ENCODE assay signal across 12 mouse cellular contexts in genomic region chr12:80939165-80939564, GRCm38 (mm10). TPM values are rescaled to one million over a fixed set of nuclear protein-coding genes. Genes with fewer than 3 reads are reported as not detected.
A peak's percentile ranks its signal among the peaks of the same experiment; 100 is the strongest.
DNase-seq lines count a peak whose midpoint lies in the region; ATAC-seq and TF ChIP-seq lines count a peak whose summit lies in the region.
"Had no signal": no experiment of that assay in that cellular context is flagged by ENCODE, and none has a peak within 500 bp of the region (broad histone marks: within the 10 kb centered on the region; RNA-seq: fewer than 3 reads in every experiment).

No protein-coding gene starts in this region.

- CTCF ChIA-PET in Patski (lab: Charles Lee): no interaction called here

- TF ChIP-seq CTCF in kidney, postnatal 0 days (IDR thresholded peaks at IDR 0.05; ENCODE audit: low read depth): no peak
- no peak for TF ChIP-seq CTCF in Patski (IDR thresholded peaks at IDR 0.05)
- TF ChIP-seq CTCF in liver, postnatal 0 days (IDR thresholded peaks at IDR 0.05; ENCODE audit: low read depth): no peak

- H3K9ac ChIP-seq in kidney, postnatal 0 days (ENCODE audit: low read depth, low read length): no peak overlapping the region
- H3K9ac ChIP-seq in liver, postnatal 0 days (replicated peaks): peak overlapping the region; percentile 39; the same call in 1 of the 2 replicates
- H3K9ac ChIP-seq: neural tube, embryonic 13.5 days had no signal

- no peak overlapping the region for H3K4me2 ChIP-seq in kidney, postnatal 0 days (ENCODE audit: low read length)
- H3K4me2 ChIP-seq in liver, postnatal 0 days (ENCODE audit: low read depth, low read length): peak overlapping the region; percentile 15; the same call in 1 of the 2 replicates
- H3K4me2 ChIP-seq: neural tube, embryonic 13.5 days had no signal

- H3K36me3 ChIP-seq in kidney, postnatal 0 days (ENCODE audit: insufficient read depth, low read length): no peaks in the 10 kb centered on the region
- H3K36me3 ChIP-seq in liver, postnatal 0 days (replicated peaks; ENCODE audit: insufficient read depth, low read length): no peaks in the 10 kb centered on the region
- H3K36me3 ChIP-seq: midbrain, embryonic 10.5 days; neural tube, embryonic 13.5 days had no signal

- DNase-seq in kidney, postnatal 0 days (ENCODE audit: low spot score): no peak
- DNase-seq in kidney, postnatal 10 days: no peak
- DNase-seq in Patski (ENCODE audit: low read depth, low spot score): no peak
- DNase-seq in liver, postnatal 0 days: no peak
- no peak for DNase-seq in layer of hippocampus, postnatal 25 days (ENCODE audit: extremely low spot score in 1 of 2, low spot score in 1 of 2)
- DNase-seq in spleen, adult 12 weeks (ENCODE audit: low spot score): no peak
- DNase-seq: cerebellum, adult 9-11 months had no signal

- no peaks in the 10 kb centered on the region for H3K9me3 ChIP-seq in kidney, postnatal 0 days (replicated peaks; ENCODE audit: low read length)
- H3K9me3 ChIP-seq in liver, postnatal 0 days (ENCODE audit: low read length): no peaks in the 10 kb centered on the region
- H3K9me3 ChIP-seq: G1E; midbrain, embryonic 10.5 days; neural tube, embryonic 13.5 days had no signal

- H3K27me3 ChIP-seq in kidney, postnatal 0 days (ENCODE audit: insufficient read depth, low read length): no peaks in the 10 kb centered on the region
- H3K27me3 ChIP-seq in Patski: no peaks in the 10 kb centered on the region
- H3K27me3 ChIP-seq in liver, postnatal 0 days (ENCODE audit: insufficient read depth, low read length): no peaks in the 10 kb centered on the region
- H3K27me3 ChIP-seq: neural tube, embryonic 13.5 days had no signal

- in situ Hi-C loops in Patski (cut with MboI; ENCODE audit: low pct_unique_long_range_greater_than_20kb): no loop called here

- H3K4me3 ChIP-seq in kidney, postnatal 0 days (replicated peaks; ENCODE audit: low read depth, low read length): no peak overlapping the region
- H3K4me3 ChIP-seq in brown adipose tissue, adult 24 weeks (ENCODE audit: insufficient read depth, low read depth, low read length): no peak overlapping the region
- H3K4me3 ChIP-seq in liver, postnatal 0 days (ENCODE audit: low read depth, low read length): no peak overlapping the region
- H3K4me3 ChIP-seq: midbrain, embryonic 10.5 days; neural tube, embryonic 13.5 days had no signal

- ATAC-seq in kidney, postnatal 0 days (replicated peaks; ENCODE audit: low FRiP score, low read depth): no peak
- peak; percentile 9 for ATAC-seq in Patski
- ATAC-seq in liver, postnatal 0 days: peak; percentile 2; the same call in 1 of the 2 replicates

- H3K4me1 ChIP-seq in kidney, postnatal 0 days (replicated peaks; ENCODE audit: insufficient read depth, low read length): no peaks in the 10 kb centered on the region
- H3K4me1 ChIP-seq in brown adipose tissue, adult 24 weeks (ENCODE audit: control insufficient read depth, insufficient read depth, insufficient read length, low read length): no peaks in the 10 kb centered on the region
- peaks cover 43% of the 10 kb centered on the region for H3K4me1 ChIP-seq in liver, postnatal 0 days (ENCODE audit: insufficient read depth)
- H3K4me1 ChIP-seq: midbrain, embryonic 10.5 days; neural tube, embryonic 13.5 days had no signal

- H3K27ac ChIP-seq in kidney, postnatal 0 days: peak overlapping the region; percentile 66
- H3K27ac ChIP-seq in brown adipose tissue, adult 24 weeks (replicated peaks; ENCODE audit: low read depth, low read length): peak overlapping the region; percentile 80
- peak overlapping the region; percentile 82 for H3K27ac ChIP-seq in liver, postnatal 0 days (ENCODE audit: low read depth)
- H3K27ac ChIP-seq: midbrain, embryonic 10.5 days; neural tube, embryonic 13.5 days had no signal

- 77% methylated on average over 4 of the region's 4 CpGs for WGBS in kidney, postnatal 0 days
- 66% methylated on average over 4 of the region's 4 CpGs for WGBS in liver, postnatal 0 days (ENCODE audit: insufficient replicate concordance)

- POLR2A ChIA-PET in Patski (lab: Charles Lee): interaction anchor here (0.9 kb wide), 1 partner anchor 10 kb away, joined by 3 read pairs; no protein-coding TSS in a partner anchor

- no peak for TF ChIP-seq EP300 in liver, postnatal 0 days (IDR thresholded peaks at IDR 0.05; ENCODE audit: low read depth)

RNA-seq across cellular contexts. Expression of gene Srsf5, which starts 6.1 kb away (rescaled TPM):
- polyA plus RNA-seq in kidney, postnatal 0 days (2015; fragmentation: Nextera tagmentation; extraction: Ambion mirVana): 659 and 670 TPM in 2 replicates
- 435 TPM for polyA plus RNA-seq in Patski (2021)
- polyA plus RNA-seq in brown adipose tissue, adult 24 weeks (2012; ENCODE audit: insufficient read depth, insufficient read length, missing spikeins): 150 and 196 TPM in 2 replicates
- 249 and 270 TPM in 2 replicates for polyA plus RNA-seq in liver, postnatal 0 days (2015; fragmentation: Nextera tagmentation; extraction: Ambion mirVana)
- 100 to 1,000 TPM; 240 to 377 TPM for total RNA-seq in layer of hippocampus, postnatal 25 days (2021)

RNA-seq across cellular contexts. Expression of gene Slc10a1, which starts 29.3 kb away (rescaled TPM):
- 1.7 and 4.0 TPM in 2 replicates for polyA plus RNA-seq in kidney, postnatal 0 days (2015; fragmentation: Nextera tagmentation; extraction: Ambion mirVana)
- 0.15 TPM for polyA plus RNA-seq in Patski (2021)
- polyA plus RNA-seq in brown adipose tissue, adult 24 weeks (2012; ENCODE audit: insufficient read depth, insufficient read length, missing spikeins): 0.63 TPM in 1 of 2 replicates, not detected in the other
- 500 and 502 TPM in 2 replicates for polyA plus RNA-seq in liver, postnatal 0 days (2015; fragmentation: Nextera tagmentation; extraction: Ambion mirVana)
- total RNA-seq in layer of hippocampus, postnatal 25 days (2021): not detected
- total RNA-seq: left cerebral cortex, postnatal 10 days had no signal
- polyA plus RNA-seq: G1E had no signal

Comparison
In these comparisons a context has a peak if more than half of its experiments do, and no peak if none do; other contexts are left out.
1. RNA of gene Slc10a1, which starts 29.3 kb away (polyA plus RNA-seq): 500 to 502 TPM in liver, postnatal 0 days; 1.7 to 4.0 TPM in kidney, postnatal 0 days, 0.63 TPM in brown adipose tissue, adult 24 weeks and 0.15 TPM in Patski (single experiment); every median in the first group is over 100 times any median in the second.
2. Peak in every context shown above with its lines, with median percentiles within 50 percentile points of each other: H3K27ac ChIP-seq.